Mouse (Mus musculus) liver, postnatal 0 days (tissue): ENCODE results near the gene Thsd7b.

ENCODE experiments used
- CTCF ChIP-seq: sonication (generic); IDR thresholded peaks from 2 replicates; pipeline ENCODE4 v1.5.1; 2016; ENCODE audit warnings: antibody characterized with exemption, low read depth
- EP300 ChIP-seq: IDR thresholded peaks from 2 replicates; pipeline ENCODE4 v1.6.1; 2016; ENCODE audit warnings: antibody characterized with exemption, low read depth, mild to moderate bottlenecking

- TF ChIP-seq CTCF, result no peak
- no peak for TF ChIP-seq EP300
These were observed 316.4 kb downstream of the Thsd7b start for GRCm38 (mm10) chr1:129589366-129590002.
